Mouse (Mus musculus) CD4-positive, CD25-positive, alpha-beta regulatory T cell, adult 2 months (primary cell): ENCODE results near the gene Cpz.

Source experiments
- DNase-seq: peaks from one replicate; pipeline ENCODE4 v3.0.0-alpha.2; 2012; ENCODE audit warnings: low read depth, low spot score

Gene Cpz

GRCm38 (mm10) chr5:35525469-35526123 is at the start of gene Cpz:
Gene Cpz (minus strand): TSS chr5:35525698.
- no peak for DNase-seq

- DNase-seq, result peak; percentile 89
Observed at GRCm38 (mm10) chr5:35574653-35575599, 49.4 kb upstream of the Cpz start, which contains the start of gene Trmt44. Gene Trmt44 (minus strand): TSS chr5:35575070.

GRCm38 (mm10) chr5:35571546-35571945 is 46.0 kb upstream of the Cpz start:
- DNase-seq, result no peak

GRCm38 (mm10) chr5:35566632-35567031 is 41.1 kb upstream of the Cpz start:
- DNase-seq, result no peak

GRCm38 (mm10) chr5:35565217-35565616 is 39.7 kb upstream of the Cpz start:
- DNase-seq, result no peak

GRCm38 (mm10) chr5:35563449-35563848 is 38.0 kb upstream of the Cpz start:
- DNase-seq, result peak; percentile 80

- DNase-seq, result no peak
Observed at GRCm38 (mm10) chr5:35562616-35563015, 37.1 kb upstream of the Cpz start.

GRCm38 (mm10) chr5:35559447-35559846 is 33.9 kb upstream of the Cpz start:
- DNase-seq, result no peak

- no peak for DNase-seq
Observed at GRCm38 (mm10) chr5:35557946-35558621, 32.6 kb upstream of the Cpz start.

- no peak for DNase-seq
Observed at GRCm38 (mm10) chr5:35556393-35556792, 30.9 kb upstream of the Cpz start.

GRCm38 (mm10) chr5:35552838-35553539 is 27.5 kb upstream of the Cpz start:
- DNase-seq, result no peak

- no peak for DNase-seq
Observed at GRCm38 (mm10) chr5:35551855-35552837, 26.6 kb upstream of the Cpz start.

GRCm38 (mm10) chr5:35546127-35546526 is 20.6 kb upstream of the Cpz start:
- DNase-seq, result no peak

- DNase-seq, result no peak
Observed at GRCm38 (mm10) chr5:35541059-35541790, 15.7 kb upstream of the Cpz start.

GRCm38 (mm10) chr5:35540555-35540954 is 15.1 kb upstream of the Cpz start:
- DNase-seq, result no peak

GRCm38 (mm10) chr5:35539576-35539975 is 14.1 kb upstream of the Cpz start:
- no peak for DNase-seq

- DNase-seq, result no peak
Observed at GRCm38 (mm10) chr5:35538022-35538421, 12.5 kb upstream of the Cpz start.

GRCm38 (mm10) chr5:35537474-35537873 is 12.0 kb upstream of the Cpz start:
- DNase-seq, result no peak

GRCm38 (mm10) chr5:35536271-35536670 is 10.8 kb upstream of the Cpz start:
- peak; percentile 15 for DNase-seq

GRCm38 (mm10) chr5:35531586-35531985 is 6.1 kb upstream of the Cpz start:
- DNase-seq, result peak; percentile 23
